Mouse (Mus musculus) embryonic stem cell, embryonic (primary cell): ENCODE measurements around the gene Itpr2.

Experiments used
- CTCF ChIA-PET, 4 experiments: fragments of 300-600 bp in 2 of 4; fragments of 350-600 bp in 2 of 4; sonication (Branson Sonifier 250); formaldehyde crosslinking; loops; one replicate each; lab custom pipeline; 2022; ENCODE audit warnings: inconsistent platforms in 2 of 4; lab: Charles Lee
- POLR2A ChIA-PET, 4 experiments: fragments of 300-600 bp in 2 of 4; fragments of 350-600 bp in 2 of 4; sonication (Branson Sonifier 250); formaldehyde crosslinking; loops; one replicate each; lab custom pipeline; 2022; ENCODE audit warnings: antibody characterized with exemption in 4 of 4, inconsistent platforms in 1 of 4; lab: Charles Lee

Itpr2 gene

GRCm38 (mm10) chr6:146347568-146347967 lies 154.5 kb downstream of the Itpr2 start:
- CTCF ChIA-PET = no interaction called here
- POLR2A ChIA-PET = no interaction called here

GRCm38 (mm10) chr6:146346545-146347195 lies 155.4 kb downstream of the Itpr2 start:
- ChIA-PET CTCF (no interaction called here), POLR2A (no interaction called here)

DNA sequence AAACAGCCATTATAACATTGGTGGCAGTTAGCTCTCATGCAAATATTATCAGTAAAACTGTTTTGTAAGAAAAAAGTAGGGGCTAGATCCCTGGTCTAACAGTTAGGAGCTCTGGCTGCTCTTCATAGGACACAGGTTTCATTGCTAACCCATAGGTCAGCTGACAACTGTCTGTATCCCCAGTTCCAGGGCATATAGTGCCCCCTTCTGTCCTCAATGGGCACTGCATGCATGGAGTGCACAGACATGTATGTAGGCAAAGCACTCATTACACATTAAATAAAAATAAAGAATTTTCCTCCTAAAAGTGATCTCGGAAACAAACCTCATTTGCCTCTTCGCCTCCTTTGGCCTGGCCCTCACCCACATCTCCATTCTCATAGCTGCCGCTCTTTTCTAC lies 157.3 kb downstream of the Itpr2 start:
- ChIA-PET CTCF (interaction anchor here (0.5 to 1.6 kb wide), 8 partner anchors 9 to 515 kb away, joined by 3 to 5 read pairs (median 4); no protein-coding TSS in a partner anchor), POLR2A (no interaction called here)

GRCm38 (mm10) chr6:146343671-146344384 lies 158.2 kb downstream of the Itpr2 start:
- ChIA-PET CTCF (interaction anchor here (0.5 to 1.7 kb wide), 9 partner anchors 10 to 1156 kb away, joined by 3 to 5 read pairs (median 3); no protein-coding TSS in a partner anchor), POLR2A (no interaction called here)

DNA sequence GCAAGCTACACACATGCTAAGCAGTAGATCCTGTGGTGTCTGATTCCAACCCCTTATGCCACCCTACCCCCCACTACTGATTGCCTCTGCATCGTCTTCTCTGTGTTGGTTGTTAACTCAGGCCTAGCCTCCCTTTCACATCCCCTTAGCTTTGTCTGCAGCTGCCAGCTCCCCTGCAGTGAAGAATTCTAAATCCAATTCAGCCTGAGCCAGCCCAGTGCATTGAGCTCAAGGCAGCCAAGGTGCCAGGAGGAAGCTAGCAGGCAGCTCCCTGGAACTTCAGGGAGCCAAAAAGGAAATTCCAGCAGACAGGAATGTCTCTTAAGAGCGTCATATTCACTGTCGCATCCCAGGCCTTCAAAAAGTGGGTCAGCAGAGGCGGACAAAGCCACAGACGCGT lies 159.0 kb downstream of the Itpr2 start:
- POLR2A ChIA-PET = interaction anchor here in 2 of 4 experiments (1.1 kb wide), 2 partner anchors 487 to 500 kb away, joined by 3 read pairs; no protein-coding TSS in a partner anchor
- CTCF ChIA-PET = interaction anchor here in 2 of 4 experiments (0.7 to 1.7 kb wide), 4 partner anchors 12 to 1156 kb away, joined by 3 to 4 read pairs (median 3); no protein-coding TSS in a partner anchor

GRCm38 (mm10) chr6:146341934-146342333 lies 160.1 kb downstream of the Itpr2 start:
- ChIA-PET CTCF (interaction anchor here (0.5 to 2.0 kb wide), 4 partner anchors 512 to 923 kb away, joined by 3 to 6 read pairs (median 3); no protein-coding TSS in a partner anchor), POLR2A (no interaction called here)

GRCm38 (mm10) chr6:146341413-146341812 lies 160.6 kb downstream of the Itpr2 start:
- ChIA-PET CTCF (interaction anchor here in 3 of 4 experiments (0.5 to 2.0 kb wide), 4 partner anchors 83 to 923 kb away, joined by 3 to 7 read pairs (median 4); no protein-coding TSS in a partner anchor), POLR2A (interaction anchor here in 1 of 4 experiments (0.6 kb wide), 1 partner anchor 247 kb away, joined by 3 read pairs; no protein-coding TSS in a partner anchor)

DNA sequence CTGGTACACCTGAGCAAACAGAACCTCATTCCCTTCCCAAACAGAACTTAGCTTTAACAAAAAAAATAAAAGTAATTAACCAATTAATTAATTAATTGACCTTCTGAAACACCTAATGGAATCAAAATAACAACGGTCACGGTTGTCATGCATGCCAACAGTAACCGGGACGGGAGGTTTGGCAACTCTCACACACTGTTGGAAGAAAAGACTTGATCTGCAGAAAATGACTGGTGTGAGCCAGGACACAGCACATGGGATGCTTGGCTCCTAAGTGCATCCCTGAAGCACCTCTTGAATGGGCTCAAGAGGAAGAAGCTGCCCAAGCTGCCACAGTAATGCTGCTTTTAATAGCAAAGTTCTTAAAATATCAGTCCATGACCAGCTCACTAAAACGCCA lies 161.1 kb downstream of the Itpr2 start:
- ChIA-PET POLR2A (interaction anchor here in 1 of 4 experiments (0.6 kb wide), 1 partner anchor 248 kb away, joined by 3 read pairs; no protein-coding TSS in a partner anchor), CTCF (interaction anchor here in 3 of 4 experiments (0.7 to 2.0 kb wide), 4 partner anchors 82 to 614 kb away, joined by 4 to 12 read pairs (median 6); no protein-coding TSS in a partner anchor)

DNA sequence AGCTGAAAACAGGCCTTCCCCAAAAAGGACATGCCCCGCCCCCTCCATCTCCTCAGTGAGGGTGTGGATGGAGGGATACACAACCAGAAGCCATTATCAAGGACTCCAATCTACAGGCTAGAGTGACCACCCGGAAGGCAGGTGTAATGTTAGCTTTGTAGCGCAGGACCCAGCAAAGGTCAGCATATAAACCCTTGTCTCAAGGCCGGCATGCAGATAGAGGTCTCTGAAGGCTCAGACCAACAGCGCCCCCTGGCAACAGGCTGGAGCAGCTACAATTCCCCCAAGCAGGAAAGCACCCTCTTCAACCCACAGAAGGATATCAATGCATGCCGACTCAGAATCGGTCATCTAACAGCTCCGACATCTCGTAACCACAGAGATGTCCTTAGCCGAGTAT lies 162.2 kb downstream of the Itpr2 start:
- ChIA-PET POLR2A (no interaction called here), CTCF (interaction anchor here (0.5 to 1.9 kb wide), 18 partner anchors 8 to 546 kb away, joined by 3 to 12 read pairs (median 4); no protein-coding TSS in a partner anchor)

- ChIA-PET POLR2A (no interaction called here), CTCF (no interaction called here)
Measured at GRCm38 (mm10) chr6:146337237-146337636, 164.8 kb downstream of the Itpr2 start.

GRCm38 (mm10) chr6:146335191-146335590 lies 166.8 kb downstream of the Itpr2 start:
- ChIA-PET CTCF (no interaction called here), POLR2A (interaction anchor here in 1 of 4 experiments (1.5 kb wide), 1 partner anchor 16 kb away, joined by 3 read pairs; no protein-coding TSS in a partner anchor)

DNA sequence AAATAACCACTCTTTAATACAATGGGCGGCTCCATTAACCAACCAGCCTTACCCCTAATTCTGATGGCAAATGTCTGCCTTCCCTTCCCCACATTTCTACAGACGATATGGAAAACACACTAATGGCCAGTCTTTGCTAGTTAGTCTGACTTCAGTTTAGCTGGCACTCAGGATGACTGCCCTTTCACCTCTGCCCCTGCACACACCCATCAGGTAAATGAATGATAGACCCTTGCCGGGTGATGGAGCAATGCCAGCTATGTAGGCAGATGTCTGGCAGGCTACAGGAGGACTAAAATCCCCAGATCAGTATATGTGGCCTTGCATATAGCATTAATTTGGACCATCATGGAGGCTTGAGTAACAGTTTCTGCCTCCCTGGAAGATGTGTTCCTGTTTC lies 168.5 kb downstream of the Itpr2 start:
- ChIA-PET CTCF (interaction anchor here in 1 of 4 experiments (0.6 kb wide), 1 partner anchor 487 kb away, joined by 4 read pairs; no protein-coding TSS in a partner anchor), POLR2A (no interaction called here)

GRCm38 (mm10) chr6:146331017-146331669 lies 170.9 kb downstream of the Itpr2 start:
- ChIA-PET CTCF (interaction anchor here in 3 of 4 experiments (0.7 to 1.2 kb wide), 4 partner anchors 9 to 1818 kb away, joined by 3 to 4 read pairs (median 4); no protein-coding TSS in a partner anchor), POLR2A (no interaction called here)

GRCm38 (mm10) chr6:146329079-146329478 lies 172.9 kb downstream of the Itpr2 start:
- ChIA-PET POLR2A (no interaction called here), CTCF (no interaction called here)

DNA sequence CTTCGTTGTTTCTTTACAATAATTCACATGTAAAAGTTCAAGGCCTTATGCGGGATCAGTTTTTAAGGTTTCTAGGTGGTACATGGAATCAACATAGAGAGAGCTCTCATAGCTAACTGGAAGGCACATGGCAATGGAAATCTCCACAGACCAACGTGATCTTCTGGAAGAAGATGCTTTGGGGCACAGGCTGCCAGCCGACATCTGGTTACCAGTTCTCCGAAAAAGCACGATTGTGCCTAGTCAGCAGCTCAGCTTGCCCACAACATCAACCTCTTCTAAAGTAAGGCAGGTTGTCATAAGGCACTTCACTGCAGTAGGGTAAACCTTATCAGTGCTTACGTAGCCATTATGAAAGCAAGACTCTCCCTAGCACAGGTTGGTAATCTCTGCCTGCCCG lies 175.4 kb downstream of the Itpr2 start:
- CTCF ChIA-PET = interaction anchor here in 1 of 4 experiments (1.2 to 1.3 kb wide), 2 partner anchors 55 to 497 kb away, joined by 3 to 4 read pairs; no protein-coding TSS in a partner anchor
- POLR2A ChIA-PET = no interaction called here

DNA sequence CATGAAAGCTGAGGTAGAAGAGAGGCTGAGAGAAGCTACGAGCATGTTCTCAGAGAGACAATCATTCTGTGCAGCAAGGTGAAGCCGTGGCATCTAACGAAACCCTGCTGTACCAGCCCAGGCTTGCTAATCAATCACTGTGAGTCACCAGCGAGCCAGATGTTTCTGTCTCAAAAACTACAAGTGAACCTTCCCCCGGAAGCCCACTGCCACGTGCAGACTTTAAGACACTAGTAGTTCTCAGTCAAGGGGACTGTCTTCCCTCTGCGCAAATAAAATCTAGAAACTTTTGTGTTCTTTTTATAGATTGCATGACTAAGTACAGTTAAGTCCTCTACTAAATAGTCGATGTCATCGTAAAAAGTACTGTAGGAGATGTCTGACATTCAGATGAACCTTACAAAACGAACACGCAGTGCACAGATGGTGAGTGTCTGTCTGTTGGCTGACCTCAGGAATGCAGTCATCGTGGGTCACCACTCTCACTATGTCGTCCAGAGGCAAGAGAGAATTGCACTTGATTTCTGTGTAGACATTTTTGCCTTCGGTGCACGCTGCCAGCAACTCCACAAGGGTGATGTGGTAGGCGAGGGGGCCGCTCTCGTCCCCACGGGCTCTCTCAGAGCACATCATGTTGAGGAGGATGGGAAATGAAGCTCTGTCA lies 177.3 kb downstream of the Itpr2 start:
- CTCF ChIA-PET = no interaction called here
- POLR2A ChIA-PET = no interaction called here

GRCm38 (mm10) chr6:146322555-146322954 lies 179.5 kb downstream of the Itpr2 start:
- POLR2A ChIA-PET = no interaction called here
- CTCF ChIA-PET = no interaction called here

DNA sequence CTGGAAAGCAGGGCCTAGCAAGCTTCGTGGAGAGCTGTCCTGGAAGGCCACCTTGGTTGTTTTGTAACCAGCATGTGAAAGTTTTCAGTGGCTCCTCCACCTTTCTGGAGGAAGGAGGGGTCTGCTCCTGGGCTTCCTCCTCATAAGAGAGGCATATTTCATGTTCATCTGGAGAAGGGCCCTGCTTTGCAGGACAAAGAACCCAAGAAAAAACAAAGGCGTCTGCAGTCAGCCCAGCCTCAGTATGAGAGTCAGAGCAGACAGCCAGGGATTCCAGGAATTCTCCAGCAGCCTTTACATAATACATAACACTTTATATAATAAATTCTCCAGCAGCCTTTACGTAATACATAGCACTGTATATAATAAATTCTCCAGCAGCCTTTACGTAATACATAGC lies 180.1 kb downstream of the Itpr2 start:
- POLR2A ChIA-PET = no interaction called here

More for the DNA sequence above, 180.1 kb downstream of the Itpr2 start:
- CTCF ChIA-PET = no interaction called here
